Mouse (Mus musculus) G1E (cell line): ENCODE results near the gene Dnajc13.

ENCODE experiments used
- CTCF ChIP-seq: IDR thresholded peaks from 2 replicates; pipeline ENCODE4 v1.5.1; 2012; ENCODE audit warnings: low read depth, low read length, inconsistent platforms, mixed read lengths
- GATA1 ChIP-seq: IDR thresholded peaks from 2 replicates; pipeline ENCODE4 v1.6.1; 2012; ENCODE audit warnings: borderline replicate concordance, low read length, inconsistent platforms, mixed read lengths
- GATA2 ChIP-seq: IDR thresholded peaks from 2 replicates; pipeline ENCODE4 v1.6.1; 2012; ENCODE audit warnings: low read depth, low read length, inconsistent platforms, borderline replicate concordance
- POLR2AphosphoS5 ChIP-seq: IDR thresholded peaks from 2 replicates; pipeline ENCODE4 v1.6.1; 2012; ENCODE audit warnings: low read depth, low read length, inconsistent platforms; ENCODE audit not compliant: insufficient replicate concordance

DNA sequence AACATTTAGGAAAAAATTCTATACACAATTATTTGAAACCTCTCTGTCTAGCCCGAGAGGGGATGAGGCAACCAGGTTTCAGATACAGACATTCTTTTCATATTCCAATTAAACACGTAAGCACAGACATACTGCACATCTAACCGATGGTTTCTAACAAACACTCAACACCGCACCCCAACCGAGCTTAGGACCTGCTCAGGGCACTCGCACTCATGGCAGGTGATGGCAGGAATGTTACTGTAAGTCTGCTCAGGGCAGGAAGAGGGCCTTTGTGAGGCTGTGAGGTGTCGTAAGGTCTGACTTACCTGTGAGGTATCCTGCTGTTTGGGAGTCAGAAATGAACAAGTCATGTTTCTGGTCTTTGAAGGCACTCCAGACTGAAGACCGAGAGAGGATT lies 106.2 kb downstream of the Dnajc13 start:
- TF ChIP-seq CTCF (no peak), GATA2 (no peak), POLR2AphosphoS5 (no peak), GATA1 (no peak)
